Mouse (Mus musculus) gastrocnemius, postnatal 25 days (tissue): ENCODE results near the gene Yipf1. TPM values are rescaled to one million over a fixed set of nuclear protein-coding genes. Genes with fewer than 3 reads are reported as not detected.

Experiments used
- DNase-seq: peaks from one replicate; pipeline ENCODE4 v3.0.0; 2022
- long read RNA-seq, 2 experiments: library from polyadenylated mRNA; stranded (forward); transcript quantifications; one replicate each; pipeline ENCODE4 v2.0.0; 2021
- total RNA-seq, 2 experiments: library from RNA; stranded (reverse); gene quantifications; 1 replicate in 1 of 2; 2 replicates in 1 of 2; pipeline ENCODE4 v1.2.3; 2021

The Yipf1 gene
- total RNA-seq, result 10 to 100 TPM in 1 of 2 experiments, 1 to 10 TPM in 1; 8.7 to 11.4 TPM
- long read RNA-seq, experiment 1, transcript Yipf1-201 (10 exons, 1,321 nt), result major isoform, 21 of 26 reads
- long read RNA-seq, experiment 1, partial matches to known transcripts, result 0 of 26 reads
- long read RNA-seq, experiment 1, other reads (novel, unspliced or antisense), result 5 of 26 reads
- long read RNA-seq, experiment 2, transcript Yipf1-201 (10 exons, 1,321 nt), result major isoform, 18 of 21 reads
- long read RNA-seq, experiment 2, partial matches to known transcripts, result 1 of 21 reads
- long read RNA-seq, experiment 2, other reads (novel, unspliced or antisense), result 2 of 21 reads

DNA sequence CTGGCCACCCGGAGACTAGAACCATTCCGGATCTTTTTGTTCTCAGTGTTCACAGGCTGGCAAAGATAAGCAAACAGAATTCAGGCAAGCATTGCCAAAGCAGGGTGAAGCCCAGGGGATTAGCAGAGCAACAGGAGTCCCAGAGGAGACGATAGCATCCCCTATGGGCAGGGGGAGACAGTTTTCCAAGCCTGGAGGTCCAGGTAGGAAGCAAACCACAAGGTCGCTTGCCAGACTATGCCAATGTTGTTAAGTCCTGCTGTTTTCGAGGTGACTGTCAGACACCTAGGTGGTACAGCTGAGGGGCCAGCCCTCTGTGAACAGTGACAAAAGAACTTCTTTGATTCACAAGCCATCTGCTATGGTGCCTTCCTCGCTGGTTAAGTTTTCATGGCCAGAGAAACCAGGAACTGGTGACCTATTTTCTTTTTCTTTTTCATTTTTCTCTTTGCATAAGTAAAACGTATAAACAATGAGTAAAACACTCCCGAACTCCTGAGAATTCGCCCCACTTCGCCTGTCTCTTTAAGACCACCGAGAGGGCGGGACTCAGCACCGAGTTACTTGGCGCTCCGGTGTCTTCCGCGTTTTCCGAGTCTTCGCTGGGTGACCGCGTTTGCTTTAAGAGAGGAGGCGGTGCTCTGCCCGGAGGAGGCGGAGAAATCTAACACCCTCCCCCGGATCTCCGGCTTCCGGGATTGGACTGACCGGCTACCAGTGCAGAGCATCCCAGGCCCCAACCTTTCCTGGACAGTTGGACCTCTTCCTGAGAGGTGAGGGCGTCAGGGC lies at the start of gene Yipf1:
Yipf1 (plus strand) TSS at position 674 of the 789 bp plus-strand sequence.
- peak; percentile 91 for DNase-seq

DNA sequence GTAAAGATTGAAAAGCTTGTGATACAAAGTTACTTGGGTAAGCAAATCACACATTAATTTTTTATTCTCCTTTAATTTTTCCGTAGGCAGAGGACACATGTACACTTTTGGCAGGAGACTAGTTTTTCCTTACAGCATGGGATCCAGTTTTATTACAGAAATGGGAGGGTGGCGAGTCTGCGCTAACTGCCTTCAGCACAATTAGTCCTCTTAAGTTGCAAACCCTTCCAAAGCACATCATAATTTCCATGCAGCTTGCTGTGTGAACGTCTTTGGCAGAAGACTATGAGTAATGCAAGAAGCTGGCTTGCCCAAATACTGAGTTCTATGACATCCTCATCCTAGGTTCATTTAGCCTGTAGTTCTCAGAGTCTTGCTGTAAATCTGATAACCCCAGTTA lies 40.5 kb upstream of the Yipf1 start:
- no peak for DNase-seq

DNA sequence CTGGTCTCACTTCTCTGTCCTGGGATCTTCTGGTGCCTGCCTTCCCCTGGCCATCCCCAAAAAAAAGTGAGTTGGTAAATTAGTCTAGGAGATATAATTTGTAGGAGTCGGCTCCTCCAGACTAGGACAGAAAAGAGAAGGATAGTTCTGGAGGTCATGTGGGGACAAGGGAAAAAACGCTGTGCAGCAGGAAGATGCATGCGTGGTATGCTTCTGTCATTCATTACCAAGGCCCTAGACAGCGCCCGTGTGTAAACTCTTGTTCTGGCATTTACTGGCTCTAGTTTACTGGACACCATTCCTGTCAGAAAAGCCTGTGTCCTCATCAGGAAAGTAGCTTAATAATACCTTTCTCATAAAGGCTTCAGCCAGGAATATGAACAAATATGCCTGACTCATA lies 39.7 kb upstream of the Yipf1 start:
- DNase-seq, result no peak

DNA sequence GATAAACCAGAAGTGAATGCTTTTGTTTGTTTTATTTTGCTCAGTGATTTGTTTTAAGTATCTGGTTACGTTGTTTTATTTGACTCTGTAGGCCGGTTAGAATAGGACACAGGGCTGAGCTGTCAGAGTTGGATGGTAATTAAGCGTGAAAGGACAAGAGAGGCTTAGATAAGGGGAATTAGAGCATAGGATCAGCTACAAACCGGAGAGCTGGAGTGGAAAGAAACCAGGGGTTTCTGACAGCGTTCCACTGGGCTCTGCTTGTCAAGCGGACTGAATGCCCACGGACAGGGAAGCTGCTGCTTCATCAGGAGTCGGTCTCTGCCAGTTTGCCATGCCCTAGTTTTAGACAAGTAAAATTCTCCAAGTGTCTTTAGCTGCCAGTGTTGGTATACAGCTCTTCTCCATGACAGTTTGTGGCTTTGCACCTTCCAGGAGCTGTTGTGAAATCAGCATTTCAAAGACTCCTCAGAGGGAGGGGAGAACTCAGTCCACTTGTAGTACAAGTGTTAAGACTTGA lies 35.9 kb upstream of the Yipf1 start:
- DNase-seq, result peak; percentile 17

DNA sequence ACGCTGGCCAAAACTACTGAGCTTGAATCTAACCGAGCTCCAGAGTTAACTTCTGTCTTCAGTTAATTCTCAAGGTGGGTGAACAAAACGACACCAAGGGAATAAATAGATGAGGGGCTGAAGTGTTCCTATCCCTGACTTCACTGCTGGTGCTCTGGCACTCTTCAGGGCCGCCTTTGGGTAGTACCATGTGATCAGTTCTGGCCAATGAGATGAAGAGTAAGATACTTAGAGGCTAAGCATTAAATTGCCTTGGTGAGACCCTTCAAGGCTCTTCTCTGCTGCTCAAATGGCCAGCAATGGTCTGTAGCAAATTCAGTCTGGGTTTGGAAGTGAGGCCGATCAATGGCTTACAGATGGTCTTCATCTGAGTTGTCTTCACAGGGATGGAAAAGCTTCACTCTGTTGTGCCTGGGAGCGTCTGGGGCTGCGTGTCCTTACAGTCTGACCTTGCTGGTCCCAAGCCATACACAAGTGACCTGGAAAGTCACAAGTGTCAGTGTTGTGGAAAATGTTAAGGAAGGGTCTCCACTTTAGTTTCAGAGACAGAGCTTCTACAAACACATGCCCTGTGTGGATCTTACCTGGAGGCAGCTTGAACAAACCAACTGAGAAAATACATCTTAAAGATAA lies 33.2 kb upstream of the Yipf1 start:
- DNase-seq, result no peak

DNA sequence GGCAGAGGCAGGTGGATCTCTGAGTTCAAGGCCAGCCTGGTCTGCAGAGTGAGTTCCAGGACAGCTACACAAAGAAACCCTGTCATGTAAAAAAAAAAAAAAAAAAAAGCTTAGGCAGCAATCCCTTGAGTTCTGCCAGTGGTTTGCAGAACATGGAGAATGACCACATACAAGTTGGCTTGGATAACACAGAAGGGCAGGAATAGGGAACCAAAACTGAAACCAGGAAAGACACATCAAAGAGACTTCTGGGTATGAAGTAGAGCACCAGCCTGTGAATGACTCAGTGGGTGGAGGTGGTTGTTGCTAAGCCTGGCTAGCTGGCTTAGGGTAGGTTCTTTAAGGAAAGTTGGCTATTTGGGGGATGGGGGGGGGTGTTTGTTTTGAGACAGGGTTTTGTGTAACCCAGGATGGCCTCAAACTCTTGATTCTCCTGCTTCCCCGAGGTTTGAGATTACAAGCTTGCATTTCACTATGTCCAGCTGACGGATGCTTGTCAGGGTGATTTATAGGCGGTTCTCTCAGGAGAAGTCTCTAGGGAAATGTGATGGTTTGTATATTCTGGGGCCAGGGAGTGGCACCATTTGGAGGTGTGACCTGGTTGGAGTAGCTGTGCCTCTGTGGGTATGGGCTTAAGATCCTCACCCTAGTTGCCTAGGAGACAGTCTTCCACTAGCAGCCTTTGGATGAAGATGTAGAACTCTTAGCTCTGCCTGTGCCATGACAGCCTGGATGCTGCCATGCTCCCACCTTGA lies 28.5 kb upstream of the Yipf1 start:
- DNase-seq, result no peak

DNA sequence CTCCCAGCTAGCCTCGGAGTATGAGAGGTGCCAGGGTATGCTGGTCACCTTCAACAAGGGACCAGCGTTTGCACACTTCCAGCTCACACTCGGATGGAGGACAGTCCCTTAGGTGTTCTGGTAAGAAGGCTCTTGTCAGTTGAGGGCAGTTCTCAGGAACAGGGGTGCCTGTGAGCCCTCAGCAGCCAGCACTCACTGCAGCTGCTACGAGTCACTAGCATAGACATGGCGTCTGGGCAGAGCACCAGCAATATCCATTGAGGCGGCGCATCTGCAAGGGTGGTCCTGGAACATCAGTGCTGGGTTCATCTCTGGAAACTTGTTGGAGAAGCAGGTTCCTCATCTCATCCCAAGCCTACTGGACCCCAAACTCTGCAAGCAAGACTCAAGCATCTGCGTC lies 27.8 kb upstream of the Yipf1 start:
- no peak for DNase-seq

DNA sequence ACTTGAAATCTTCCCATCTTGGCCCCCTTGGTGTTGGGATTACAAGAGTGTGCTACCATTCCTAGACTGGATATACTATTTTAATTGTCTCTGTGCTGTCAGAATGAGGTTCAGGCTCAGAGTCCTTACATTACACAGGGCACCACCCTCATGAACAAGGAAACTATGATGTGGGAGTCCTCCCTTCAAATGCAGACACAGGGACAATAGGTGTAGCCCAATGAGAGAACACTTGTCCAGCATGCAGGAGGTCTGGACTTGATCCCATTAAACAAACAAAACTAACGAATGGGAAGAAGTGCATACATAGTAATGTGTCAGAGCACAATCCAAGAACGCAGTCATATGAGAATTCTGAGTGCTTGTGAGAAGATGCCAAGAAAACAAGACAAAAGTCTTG lies 26.6 kb upstream of the Yipf1 start:
- DNase-seq, result no peak

DNA sequence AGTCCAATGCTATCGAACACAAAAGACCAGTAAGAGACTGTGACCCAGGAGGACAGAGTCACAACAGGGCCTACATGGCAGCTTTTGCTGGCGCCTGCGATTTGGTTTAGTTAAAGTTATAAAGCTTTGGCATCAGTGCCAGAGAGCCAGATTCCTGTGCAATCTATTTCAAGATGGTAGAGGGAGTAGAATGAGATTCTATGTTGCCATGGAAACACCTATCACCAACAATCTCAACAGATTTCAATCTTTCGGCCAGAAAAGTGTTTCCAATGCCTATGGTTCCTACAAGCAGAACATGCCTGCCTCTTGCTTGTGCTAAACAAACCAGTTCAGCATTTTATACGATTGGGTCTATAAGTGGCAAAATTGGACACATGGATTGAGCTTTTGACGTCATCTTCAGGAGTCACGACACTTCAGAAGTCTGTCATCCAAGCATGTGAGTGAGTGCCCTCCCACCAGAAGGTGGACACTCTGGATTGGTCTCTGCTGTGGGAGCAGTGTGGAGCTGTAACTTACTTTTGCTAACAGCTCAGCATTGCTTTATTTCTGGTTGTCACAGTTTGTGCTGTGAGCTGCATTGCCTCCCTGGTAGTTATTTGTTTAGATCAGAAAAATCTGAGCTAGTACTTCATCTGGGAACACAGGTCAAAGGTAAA lies 22.4 kb upstream of the Yipf1 start:
- DNase-seq, result no peak

DNA sequence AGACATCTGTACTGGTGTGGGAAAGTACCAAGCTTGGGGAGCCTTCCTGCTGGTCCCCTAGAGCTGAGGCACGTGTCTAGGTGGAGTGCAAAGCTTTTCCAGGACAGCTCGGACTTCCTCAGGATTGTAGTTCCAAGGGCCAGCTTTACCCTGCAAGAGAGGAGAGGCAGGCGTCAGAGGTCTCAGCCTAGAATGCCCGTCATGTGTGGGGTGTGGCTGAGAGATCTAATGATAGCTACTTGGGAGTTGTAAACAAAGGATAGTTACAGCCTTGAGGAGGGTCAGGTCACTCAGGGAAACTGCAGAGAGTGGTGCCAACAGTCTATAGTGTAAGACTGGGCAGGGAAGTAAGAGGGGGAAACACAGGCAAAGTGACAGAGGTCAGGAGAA lies 21.9 kb upstream of the Yipf1 start:
- DNase-seq, result no peak

DNA sequence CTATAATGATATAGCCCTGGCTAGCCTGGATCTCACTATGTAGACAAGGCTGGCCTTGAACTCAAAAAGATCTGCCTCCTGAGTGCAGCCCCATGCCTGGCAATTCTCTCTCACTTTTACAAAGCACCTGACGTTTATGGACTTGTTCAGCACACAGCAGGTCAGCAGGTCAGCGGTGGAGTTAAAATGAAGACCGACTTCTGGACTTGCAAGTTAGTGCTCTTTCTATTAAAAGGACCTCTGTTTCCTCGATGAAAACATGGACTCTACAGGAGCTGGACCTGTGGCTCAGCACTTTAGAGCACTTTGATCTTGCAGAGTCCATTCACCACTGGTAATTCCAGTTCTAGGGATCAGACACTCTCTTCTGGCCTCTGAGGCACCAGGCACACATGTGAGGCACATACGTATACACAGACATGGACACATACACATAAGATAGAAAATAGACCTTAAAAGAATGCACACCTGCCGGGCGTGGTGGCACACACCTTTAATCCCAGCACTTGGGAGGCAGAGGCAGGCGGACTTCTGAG lies 16.0 kb upstream of the Yipf1 start:
- DNase-seq, result no peak

DNA sequence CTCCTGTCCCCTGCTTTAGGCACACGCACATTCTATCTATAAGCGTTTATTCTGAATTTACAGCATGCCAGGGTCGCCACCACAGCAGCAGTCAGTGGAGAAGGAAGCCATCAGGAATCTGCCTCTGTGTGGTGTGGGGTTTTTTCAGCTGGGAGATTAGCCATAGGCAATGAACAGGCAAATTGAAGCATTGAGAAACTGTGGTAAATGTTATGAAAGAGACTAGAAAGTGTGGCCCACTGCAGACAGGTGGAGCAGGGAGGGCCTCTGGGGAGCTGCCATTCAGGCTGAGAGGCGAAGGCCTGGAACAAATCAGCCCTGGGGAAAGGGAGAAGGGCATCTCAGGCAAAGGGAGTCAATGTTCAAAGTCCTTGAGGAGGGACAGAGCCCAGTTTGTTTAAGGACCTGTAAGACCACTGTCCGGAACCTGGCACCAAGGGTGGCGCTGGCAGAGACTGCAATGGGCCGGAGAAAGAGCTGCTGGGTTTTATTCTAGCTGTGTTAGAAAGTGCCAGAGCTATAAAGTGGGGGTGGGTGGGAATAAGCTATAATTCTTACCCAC lies 14.3 kb upstream of the Yipf1 start:
- no peak for DNase-seq

DNA sequence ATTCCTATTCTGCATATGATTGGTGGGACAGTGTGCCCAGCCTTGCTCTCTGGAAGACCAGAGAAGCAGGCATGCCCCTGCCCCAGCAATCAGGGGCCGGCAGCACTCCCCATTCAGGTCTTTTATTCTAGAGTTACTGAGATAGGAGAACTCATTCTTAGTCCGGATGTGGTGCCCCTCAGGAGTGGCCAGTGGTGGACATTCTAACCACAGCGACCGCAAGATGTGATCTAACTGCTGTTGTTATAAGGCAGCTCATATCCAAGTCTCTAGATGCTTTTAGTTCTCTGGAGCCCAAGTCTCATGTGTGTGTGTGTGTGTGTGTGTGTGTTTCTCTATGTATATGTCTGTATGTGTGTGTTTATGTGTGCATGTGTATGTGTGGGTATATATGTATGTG lies 13.8 kb upstream of the Yipf1 start:
- no peak for DNase-seq

DNA sequence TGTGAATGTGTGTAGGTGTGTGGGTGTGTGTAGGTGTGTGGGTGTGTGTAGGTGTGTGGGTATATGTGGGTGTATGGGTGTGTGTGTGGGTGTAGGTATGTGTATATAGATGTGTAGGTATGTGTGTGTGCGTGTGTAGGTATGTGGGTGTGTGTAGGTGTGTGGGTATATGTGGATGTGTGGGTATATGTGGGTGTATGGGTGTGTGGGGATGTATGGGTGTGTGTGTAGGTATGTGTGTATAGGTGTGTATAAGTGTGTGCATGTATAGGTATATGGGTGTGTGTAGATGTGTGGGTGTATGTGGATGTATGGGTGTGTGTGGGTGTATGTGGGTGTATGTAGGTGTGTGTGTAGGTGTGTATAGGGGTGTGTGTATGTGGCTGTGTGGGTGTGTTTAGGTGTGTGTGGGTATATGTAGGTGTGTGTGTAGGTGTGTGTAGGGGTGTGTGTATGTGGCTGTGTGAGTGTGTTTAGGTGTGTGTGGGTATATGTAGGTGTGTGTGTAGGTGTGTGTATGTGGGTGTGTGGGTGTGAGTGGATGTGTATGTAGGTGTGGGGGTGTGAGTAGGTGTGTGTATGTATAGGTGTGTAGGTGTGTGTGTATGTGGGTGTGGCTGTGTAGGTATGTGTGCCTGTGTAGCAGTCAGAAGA lies 13.1 kb upstream of the Yipf1 start:
- DNase-seq, result no peak

DNA sequence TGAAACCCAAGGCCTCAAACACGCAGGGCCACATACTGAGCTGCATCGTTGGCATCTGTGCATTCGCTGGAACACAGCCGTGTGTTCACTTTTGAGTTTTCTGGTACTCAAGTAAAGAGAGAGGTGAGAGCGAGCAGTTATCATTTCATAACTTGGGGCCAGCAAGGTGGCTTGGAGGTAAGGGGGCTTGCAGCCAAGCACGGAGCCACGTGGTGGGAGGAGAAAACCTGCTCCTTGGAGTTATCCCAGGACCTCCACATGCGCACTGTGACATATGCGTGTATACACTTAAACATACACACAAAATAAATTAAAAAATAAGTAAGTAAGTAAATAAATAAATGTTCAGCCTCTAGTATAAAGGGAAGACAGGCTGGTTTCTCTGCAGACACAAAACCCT lies 11.9 kb upstream of the Yipf1 start:
- no peak for DNase-seq

DNA sequence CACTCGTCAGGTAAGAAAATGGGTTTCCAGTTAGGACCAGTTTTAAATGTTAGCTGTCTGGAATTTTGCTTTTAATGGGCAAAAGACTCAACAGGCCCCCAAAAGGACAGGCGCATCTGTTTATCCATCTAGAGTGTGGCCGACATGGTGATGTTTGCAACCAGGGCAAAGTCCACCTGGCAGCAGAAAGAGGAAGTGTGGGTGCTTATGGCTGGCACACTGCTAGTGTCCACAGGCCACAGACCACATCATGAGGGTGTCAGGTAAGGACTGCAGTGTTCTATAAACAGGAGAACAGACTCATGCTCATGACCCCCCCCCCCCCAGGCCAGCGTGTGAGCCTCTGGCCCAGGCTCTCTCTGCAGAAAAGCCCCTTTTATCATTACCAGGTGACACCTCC lies 11.3 kb upstream of the Yipf1 start:
- no peak for DNase-seq

DNA sequence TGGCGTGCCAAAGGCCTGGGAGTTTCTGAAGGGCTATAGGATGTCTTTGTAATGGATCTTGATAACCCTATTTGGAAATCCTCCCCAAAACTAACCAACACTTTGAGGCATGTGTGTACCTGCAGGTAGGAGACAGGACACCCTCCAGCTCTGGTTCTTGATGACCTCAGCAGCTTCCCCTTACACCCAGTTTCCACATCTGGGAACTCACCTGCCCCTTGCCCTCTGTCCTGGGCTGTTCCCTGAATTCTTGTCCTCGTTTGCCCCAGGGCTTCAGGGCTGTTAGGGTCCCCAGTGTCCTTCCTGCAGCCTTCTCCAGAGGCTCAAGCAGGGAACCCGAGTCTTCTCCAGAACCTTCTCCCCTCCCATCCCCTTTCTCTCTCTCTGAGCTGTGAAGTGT lies 10.6 kb upstream of the Yipf1 start:
- no peak for DNase-seq

DNA sequence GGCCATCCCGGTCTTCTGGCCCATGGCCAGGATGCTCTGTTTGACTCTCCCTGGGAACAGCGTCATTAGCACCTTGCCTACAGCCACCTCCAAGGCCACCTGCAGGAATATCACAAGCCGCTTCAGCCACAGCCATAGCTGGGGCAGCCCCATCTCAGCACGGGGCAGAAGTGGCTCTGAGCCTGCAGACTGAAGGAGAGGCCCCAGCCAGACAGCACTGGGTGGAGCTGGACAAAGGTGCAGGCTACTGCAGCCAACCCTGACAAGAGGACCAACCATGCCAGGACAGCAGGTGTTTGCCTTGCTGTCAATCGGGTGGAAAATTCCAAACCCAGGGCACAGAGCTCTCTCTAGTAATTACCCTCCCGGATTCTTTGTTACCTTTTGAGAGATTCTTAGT lies 7.2 kb upstream of the Yipf1 start, which contains the start of gene Dio1:
Dio1 (minus strand) TSS at position 204 of the 400 bp plus-strand sequence.
- no peak for DNase-seq

DNA sequence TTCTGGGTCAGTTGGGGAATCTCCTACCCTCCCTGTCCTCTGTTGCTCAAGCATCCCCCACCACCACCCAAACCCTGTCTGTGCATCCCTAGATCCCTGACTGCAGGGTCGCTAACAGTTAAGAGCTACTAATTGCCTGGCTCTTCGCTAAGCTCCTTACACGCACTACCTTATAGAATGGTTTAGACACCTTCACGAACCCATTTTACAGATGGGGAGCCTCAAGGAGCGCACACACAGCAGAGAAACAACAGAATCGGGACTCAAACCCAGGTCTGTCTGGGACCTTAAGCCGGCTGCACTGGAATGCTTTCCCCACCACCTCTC lies 279 bp downstream of the Yipf1 start:
- DNase-seq, result no peak

DNA sequence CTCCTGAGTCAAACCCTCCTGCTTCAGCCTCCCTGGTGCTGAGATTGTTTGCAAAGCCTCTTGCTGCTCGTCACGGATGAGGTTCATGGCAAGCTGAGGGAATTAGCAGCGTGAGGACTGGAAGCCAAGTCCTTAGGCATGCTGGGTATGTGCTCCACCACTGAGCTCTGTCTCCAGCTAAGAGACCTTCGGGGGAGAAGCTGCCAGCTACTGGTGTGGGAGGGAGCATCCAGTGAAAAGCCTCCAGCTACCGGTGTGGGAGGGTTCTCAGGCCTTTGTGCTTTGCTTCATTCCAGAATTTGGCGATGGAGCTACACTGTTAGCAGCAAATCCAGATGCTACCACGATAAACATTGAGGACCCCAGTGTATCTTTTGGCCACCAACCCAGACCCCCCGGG lies 4.5 kb downstream of the Yipf1 start:
- no peak for DNase-seq

DNA sequence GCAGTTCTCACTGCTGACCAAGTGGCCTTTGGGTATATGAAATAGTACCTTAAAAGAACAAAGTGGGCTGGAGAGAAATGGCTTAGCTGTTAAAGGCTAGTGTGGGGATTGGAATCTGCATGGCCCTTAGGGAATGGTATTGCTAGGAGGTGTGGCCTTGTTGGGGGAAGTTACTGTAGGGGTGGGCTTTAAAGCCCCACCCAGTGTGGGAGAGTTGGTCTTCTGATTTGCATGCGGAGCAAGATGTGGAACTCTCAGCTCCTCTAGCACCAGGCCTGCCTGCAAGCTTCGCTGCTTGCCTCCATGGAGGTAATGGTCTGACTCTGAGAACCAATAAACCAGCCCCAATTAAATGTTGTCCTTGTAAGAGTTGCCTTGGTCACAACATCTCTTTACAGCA lies 6.9 kb downstream of the Yipf1 start:
- no peak for DNase-seq
